Mouse (Mus musculus) heart, adult 2 months (tissue): ENCODE measurements around the gene Lgi1. TPM values are rescaled to one million over a fixed set of nuclear protein-coding genes. Genes with fewer than 3 reads are reported as not detected.

ENCODE experiments used
- DNase-seq, 2 experiments: peaks; one replicate each; pipeline ENCODE4 v3.0.0; 2021
- H3K27ac ChIP-seq: fragments of 200-600 bp; 2 replicates; pipeline ENCODE4 v1.8.1; 2022
- H3K27me3 ChIP-seq: fragments of 200-500 bp; 2 replicates; pipeline ENCODE4 v1.6.1; 2012; ENCODE audit warnings: mild to moderate bottlenecking, low read length, inconsistent platforms, mixed read lengths; ENCODE audit not compliant: control insufficient read depth, insufficient read depth
- H3K36me3 ChIP-seq: fragments of 200-500 bp; 2 replicates; pipeline ENCODE4 v1.6.1; 2012; ENCODE audit warnings: low read length, inconsistent platforms; ENCODE audit not compliant: control insufficient read depth, insufficient read depth
- H3K4me1 ChIP-seq: fragments of 200-500 bp; 2 replicates; pipeline ENCODE4 v1.6.1; 2011; ENCODE audit warnings: low read length; ENCODE audit not compliant: control insufficient read depth, insufficient read depth
- H3K4me3 ChIP-seq: fragments of 200-600 bp; 2 replicates; pipeline ENCODE4 v1.8.1; 2022
- H3K79me2 ChIP-seq: fragments of 200-500 bp; replicated peaks from 2 replicates; pipeline ENCODE4 v1.6.1; 2012; ENCODE audit warnings: mild to moderate bottlenecking, inconsistent platforms, low read length, moderate library complexity, mixed read lengths; ENCODE audit not compliant: control insufficient read depth, insufficient read depth
- H3K9ac ChIP-seq: fragments of 200-500 bp; 2 replicates; pipeline ENCODE4 v1.6.1; 2012; ENCODE audit warnings: low read depth, mild to moderate bottlenecking, control low read depth, inconsistent platforms, low read length, mixed read lengths
- CTCF ChIP-seq: fragments of 200-600 bp; IDR thresholded peaks from 2 replicates; pipeline ENCODE4 v1.8.1; 2022; ENCODE audit warnings: antibody characterized with exemption, mild to moderate bottlenecking, moderate library complexity
- EP300 ChIP-seq: fragments of 200-500 bp; IDR thresholded peaks from 2 replicates; pipeline ENCODE4 v1.6.1; 2011; ENCODE audit warnings: low read depth, low read length, control low read depth; ENCODE audit not compliant: insufficient read depth
- POLR2A ChIP-seq: fragments of 200-500 bp; IDR thresholded peaks from 2 replicates; pipeline ENCODE4 v1.6.1; 2011; ENCODE audit warnings: mild to moderate bottlenecking, low read depth, low read length, control low read depth; ENCODE audit not compliant: insufficient read depth
- WGBS: fragments of 180-500 bp; shearing (Covaris S2); methylation state at CpG from one replicate; pipeline ENCODE4 v1.1.7; 2018; 5-methylcytosine and 5-hydroxymethylcytosine counted together
- intact Hi-C: fragments of 180-260 bp; cut with DNase I; formaldehyde crosslinking; loops from one replicate; pipeline ENCODE4 v1.15.1; 2025
- polyA plus RNA-seq: library from polyadenylated mRNA; depleted of rRNA; stranded (reverse); fragments of >200 nt; gene quantifications from 2 replicates; pipeline ENCODE4 v1.2.3, GENCODE M21; 2012
- total RNA-seq, 2 experiments: library from RNA; stranded (reverse); gene quantifications; 2 replicates each; pipeline ENCODE4 v1.2.3; 2021

Gene Lgi1
- total and polyA plus RNA-seq, 3 experiments = 1.6 to 4.6 (median 2.2) TPM

GRCm38 (mm10) chr19:38325854-38326253 is 61.5 kb downstream of the Lgi1 start:
- no peaks in the 10 kb centered on the region for H3K79me2 ChIP-seq
- H3K4me3 ChIP-seq = no peak overlapping the region
- no peak for DNase-seq
- H3K9ac ChIP-seq = no peak overlapping the region
- no peaks in the 10 kb centered on the region for H3K4me1 ChIP-seq
- no peak for TF ChIP-seq CTCF
- TF ChIP-seq EP300 = no peak
- no peak for TF ChIP-seq POLR2A
- no peak overlapping the region for H3K27ac ChIP-seq
- intact Hi-C loops = no loop called here
- 77% methylated on average over 7 of the region's 7 CpGs for WGBS
- no peaks in the 10 kb centered on the region for H3K27me3 ChIP-seq
- H3K36me3 ChIP-seq = no peaks in the 10 kb centered on the region

- 41% methylated on average over 4 of the region's 4 CpGs for WGBS
- intact Hi-C loops = no loop called here
Observed at GRCm38 (mm10) chr19:38327002-38327401, 62.7 kb downstream of the Lgi1 start.

GRCm38 (mm10) chr19:38328010-38328409 is 63.7 kb downstream of the Lgi1 start:
- Histone ChIP-seq H3K9ac (no peak overlapping the region), H3K27me3 (no peaks in the 10 kb centered on the region), H3K4me3 (no peak overlapping the region), H3K36me3 (no peaks in the 10 kb centered on the region), H3K4me1 (no peaks in the 10 kb centered on the region), H3K79me2 (no peaks in the 10 kb centered on the region), H3K27ac (no peak overlapping the region)
- DNase-seq = no peak
- intact Hi-C loops = no loop called here
- TF ChIP-seq EP300 (no peak), POLR2A (no peak), CTCF (no peak)
- 65% methylated on average over 7 of the region's 7 CpGs for WGBS

More at GRCm38 (mm10) chr19:38327002-38327401, 62.7 kb downstream of the Lgi1 start:
- Histone ChIP-seq H3K9ac (no peak overlapping the region), H3K36me3 (no peaks in the 10 kb centered on the region), H3K27ac (no peak overlapping the region), H3K79me2 (no peaks in the 10 kb centered on the region), H3K4me1 (no peaks in the 10 kb centered on the region), H3K27me3 (no peaks in the 10 kb centered on the region), H3K4me3 (no peak overlapping the region)
- no peak for DNase-seq
- TF ChIP-seq CTCF = no peak
- TF ChIP-seq EP300 = no peak
- TF ChIP-seq POLR2A = no peak

GRCm38 (mm10) chr19:38329257-38329656 is 64.9 kb downstream of the Lgi1 start:
- H3K79me2 ChIP-seq = no peaks in the 10 kb centered on the region
- DNase-seq = no peak
- TF ChIP-seq POLR2A (no peak), EP300 (no peak), CTCF (no peak)
- no peaks in the 10 kb centered on the region for H3K27me3 ChIP-seq
- H3K4me1 ChIP-seq = no peaks in the 10 kb centered on the region
- WGBS = 85% methylated on average over 5 of the region's 5 CpGs
- H3K4me3 ChIP-seq = no peak overlapping the region
- intact Hi-C loops = no loop called here
- H3K27ac ChIP-seq = no peak overlapping the region
- H3K36me3 ChIP-seq = no peaks in the 10 kb centered on the region
- H3K9ac ChIP-seq = no peak overlapping the region

GRCm38 (mm10) chr19:38331072-38331471 is 66.7 kb downstream of the Lgi1 start:
- 74% methylated on average over 1 of the region's 1 CpGs for WGBS
- H3K4me3 ChIP-seq = no peak overlapping the region
- no peaks in the 10 kb centered on the region for H3K36me3 ChIP-seq
- no peaks in the 10 kb centered on the region for H3K4me1 ChIP-seq
- no peak overlapping the region for H3K9ac ChIP-seq
- H3K27me3 ChIP-seq = no peaks in the 10 kb centered on the region
- intact Hi-C loops = no loop called here
- DNase-seq = no peak
- H3K79me2 ChIP-seq = no peaks in the 10 kb centered on the region
- no peak overlapping the region for H3K27ac ChIP-seq
- TF ChIP-seq POLR2A = no peak
- no peak for TF ChIP-seq CTCF
- no peak for TF ChIP-seq EP300

- DNase-seq = peak in 1 of 2 experiments; percentile 6
- Histone ChIP-seq H3K9ac (no peak overlapping the region), H3K36me3 (no peaks in the 10 kb centered on the region), H3K27me3 (no peaks in the 10 kb centered on the region), H3K27ac (no peak overlapping the region), H3K4me1 (no peaks in the 10 kb centered on the region), H3K4me3 (no peak overlapping the region), H3K79me2 (no peaks in the 10 kb centered on the region)
- WGBS = 23% methylated on average over 2 of the region's 2 CpGs
- intact Hi-C loops = no loop called here
- TF ChIP-seq CTCF (no peak), POLR2A (no peak), EP300 (no peak)
Observed at GRCm38 (mm10) chr19:38332245-38332644, 67.9 kb downstream of the Lgi1 start.
